Mouse (Mus musculus) erythroblast, embryonic 14.5 days (primary cell): ENCODE measurements around the gene Lrp4. TPM values are rescaled to one million over a fixed set of nuclear protein-coding genes. Genes with fewer than 3 reads are reported as not detected.

Experiments
- H3K27me3 ChIP-seq: 2 replicates; pipeline ENCODE4 v1.6.1; 2012; ENCODE audit warnings: inconsistent platforms; ENCODE audit not compliant: control insufficient read depth
- H3K36me3 ChIP-seq: 2 replicates; pipeline ENCODE4 v1.6.1; 2012; ENCODE audit warnings: mild to moderate bottlenecking, inconsistent platforms; ENCODE audit not compliant: control insufficient read depth
- H3K4me1 ChIP-seq: 2 replicates; pipeline ENCODE4 v1.6.1; 2012; ENCODE audit warnings: inconsistent platforms; ENCODE audit not compliant: control insufficient read depth
- H3K4me3 ChIP-seq: replicated peaks from 2 replicates; pipeline ENCODE3; 2012; ENCODE audit warnings: moderate library complexity, mild to moderate bottlenecking, inconsistent platforms
- H3K9me3 ChIP-seq: 2 replicates; pipeline ENCODE4 v1.6.1; 2012; ENCODE audit warnings: low read length, inconsistent platforms, mixed read lengths; ENCODE audit not compliant: control insufficient read depth
- GATA1 ChIP-seq: IDR thresholded peaks from 2 replicates; pipeline ENCODE4 v1.6.1; 2012; ENCODE audit warnings: low read length, inconsistent platforms, mixed read lengths
- TAL1 ChIP-seq: IDR thresholded peaks from 3 replicates; pipeline ENCODE4 v1.6.1; 2012; ENCODE audit warnings: low read length, inconsistent platforms, mixed read lengths
- polyA plus RNA-seq: library from polyadenylated mRNA; stranded (reverse); fragments of >175 nt; gene quantifications from 2 replicates; pipeline ENCODE4 v1.2.3, GENCODE M21; 2012

The Lrp4 gene
- polyA plus RNA-seq, 1 experiment, result not detected

GRCm38 (mm10) chr2:91429915-91430599 is 27.3 kb upstream of the Lrp4 start:
- Histone ChIP-seq H3K4me3 (no peak overlapping the region), H3K36me3 (no peaks in the 10 kb centered on the region), H3K4me1 (no peaks in the 10 kb centered on the region), H3K9me3 (no peaks in the 10 kb centered on the region), H3K27me3 (no peaks in the 10 kb centered on the region)
- TF ChIP-seq TAL1, result no peak
- no peak for TF ChIP-seq GATA1

- Histone ChIP-seq H3K4me1 (no peaks in the 10 kb centered on the region), H3K9me3 (no peaks in the 10 kb centered on the region), H3K4me3 (no peak overlapping the region), H3K36me3 (no peaks in the 10 kb centered on the region), H3K27me3 (no peaks in the 10 kb centered on the region)
- TF ChIP-seq GATA1, result no peak
- TF ChIP-seq TAL1, result no peak
Measured at GRCm38 (mm10) chr2:91430600-91430919, 26.8 kb upstream of the Lrp4 start.

GRCm38 (mm10) chr2:91436713-91437112 is 20.6 kb upstream of the Lrp4 start:
- Histone ChIP-seq H3K4me3 (no peak overlapping the region), H3K9me3 (no peaks in the 10 kb centered on the region), H3K4me1 (no peaks in the 10 kb centered on the region), H3K27me3 (no peaks in the 10 kb centered on the region), H3K36me3 (no peaks in the 10 kb centered on the region)
- TF ChIP-seq TAL1 (no peak), GATA1 (no peak)

- TF ChIP-seq GATA1 (no peak), TAL1 (no peak)
- H3K4me3 ChIP-seq, result no peak overlapping the region
- H3K9me3 ChIP-seq, result no peaks in the 10 kb centered on the region
- no peaks in the 10 kb centered on the region for H3K27me3 ChIP-seq
- H3K36me3 ChIP-seq, result no peaks in the 10 kb centered on the region
- no peaks in the 10 kb centered on the region for H3K4me1 ChIP-seq
Measured at GRCm38 (mm10) chr2:91437116-91437815, 20.0 kb upstream of the Lrp4 start.

- no peaks in the 10 kb centered on the region for H3K27me3 ChIP-seq
- H3K4me3 ChIP-seq, result no peak overlapping the region
- TF ChIP-seq TAL1 (no peak), GATA1 (no peak)
- H3K9me3 ChIP-seq, result no peaks in the 10 kb centered on the region
- no peaks in the 10 kb centered on the region for H3K36me3 ChIP-seq
- H3K4me1 ChIP-seq, result peaks cover 4% of the 10 kb centered on the region
Measured at GRCm38 (mm10) chr2:91439271-91439670, 18.0 kb upstream of the Lrp4 start.

GRCm38 (mm10) chr2:91439876-91440275 is 17.4 kb upstream of the Lrp4 start:
- TF ChIP-seq GATA1 (no peak), TAL1 (no peak)
- H3K9me3 ChIP-seq, result no peaks in the 10 kb centered on the region
- peaks cover 8% of the 10 kb centered on the region for H3K4me1 ChIP-seq
- H3K4me3 ChIP-seq, result no peak overlapping the region
- H3K36me3 ChIP-seq, result no peaks in the 10 kb centered on the region
- H3K27me3 ChIP-seq, result no peaks in the 10 kb centered on the region

GRCm38 (mm10) chr2:91440686-91441085 is 16.6 kb upstream of the Lrp4 start:
- TF ChIP-seq GATA1 (no peak), TAL1 (no peak)
- Histone ChIP-seq H3K9me3 (no peaks in the 10 kb centered on the region), H3K4me1 (peaks cover 8% of the 10 kb centered on the region), H3K27me3 (no peaks in the 10 kb centered on the region), H3K4me3 (no peak overlapping the region), H3K36me3 (no peaks in the 10 kb centered on the region)

GRCm38 (mm10) chr2:91441715-91442114 is 15.6 kb upstream of the Lrp4 start:
- TF ChIP-seq TAL1, result no peak
- TF ChIP-seq GATA1, result no peak
- Histone ChIP-seq H3K4me1 (peaks cover 8% of the 10 kb centered on the region), H3K4me3 (no peak overlapping the region), H3K9me3 (no peaks in the 10 kb centered on the region), H3K27me3 (no peaks in the 10 kb centered on the region), H3K36me3 (no peaks in the 10 kb centered on the region)

GRCm38 (mm10) chr2:91442241-91442640 is 15.1 kb upstream of the Lrp4 start:
- H3K9me3 ChIP-seq, result no peaks in the 10 kb centered on the region
- H3K36me3 ChIP-seq, result no peaks in the 10 kb centered on the region
- no peaks in the 10 kb centered on the region for H3K27me3 ChIP-seq
- no peak overlapping the region for H3K4me3 ChIP-seq
- TF ChIP-seq TAL1 (no peak), GATA1 (no peak)
- peaks cover 8% of the 10 kb centered on the region for H3K4me1 ChIP-seq
